Mouse (Mus musculus) neural tube, embryonic 14.5 days (tissue): ENCODE results near the gene Ebi3. TPM values are rescaled to one million over a fixed set of nuclear protein-coding genes. Genes with fewer than 3 reads are reported as not detected.
"Not testable (repeated sequence)": the region's sequence is repeated elsewhere in the genome, so short reads cannot be mapped to it uniquely, and the experiment has no call there.

Experiments
- ATAC-seq: fragments of 200-750 bp; cut with Nextera tagmentation; 2 replicates; pipeline ENCODE4 v1.8.0; 2017; ENCODE audit warnings: low read depth, mild to moderate bottlenecking, moderate TSS enrichment, moderate library complexity
- H3K27ac ChIP-seq: fragments of 300-500 bp; sonication (generic); 2 replicates; pipeline ENCODE4 v1.5.1; 2014; ENCODE audit warnings: low read depth, mild to moderate bottlenecking, control low read depth, low read length, moderate library complexity, mixed read lengths
- H3K27me3 ChIP-seq: fragments of 300-500 bp; sonication (generic); 2 replicates; pipeline ENCODE4 v1.6.1; 2014; ENCODE audit warnings: low read length; ENCODE audit not compliant: control insufficient read depth, insufficient read depth
- H3K36me3 ChIP-seq: fragments of 300-500 bp; sonication (generic); 2 replicates; pipeline ENCODE4 v1.6.1; 2014; ENCODE audit warnings: low read length, mixed read lengths; ENCODE audit not compliant: control insufficient read depth, insufficient read depth
- H3K4me1 ChIP-seq: fragments of 300-500 bp; sonication (generic); 2 replicates; pipeline ENCODE4 v1.6.1; 2014; ENCODE audit warnings: low read length; ENCODE audit not compliant: control insufficient read depth, insufficient read depth
- H3K4me2 ChIP-seq: fragments of 300-500 bp; sonication (generic); 2 replicates; pipeline ENCODE4 v1.6.1; 2014; ENCODE audit warnings: mild to moderate bottlenecking, low read depth, low read length, control low read depth
- H3K4me3 ChIP-seq: fragments of 300-500 bp; sonication (generic); 2 replicates; pipeline ENCODE4 v1.5.1; 2014; ENCODE audit warnings: low read depth, low read length, control low read depth, mixed read lengths
- H3K9ac ChIP-seq: fragments of 300-500 bp; sonication (generic); replicated peaks from 2 replicates; pipeline ENCODE4 v1.6.1; 2014; ENCODE audit warnings: low read depth, mild to moderate bottlenecking, control low read depth, low read length, mixed read lengths
- H3K9me3 ChIP-seq: fragments of 300-500 bp; sonication (generic); 2 replicates; pipeline ENCODE4 v1.6.1; 2016; ENCODE audit warnings: low read length; ENCODE audit not compliant: control insufficient read depth
- WGBS: fragments of 180-500 bp; shearing (Covaris S2); extraction: QIAGEN DNeasy Blood & Tissue Kit; methylation state at CpG from one replicate; pipeline ENCODE4 v1.1.7; 2014; 5-methylcytosine and 5-hydroxymethylcytosine counted together
- polyA plus RNA-seq: library from polyadenylated mRNA; unstranded; fragments of >200 nt; fragmentation: Nextera tagmentation; extraction: Ambion mirVana; gene quantifications from 2 replicates; pipeline ENCODE4 v1.2.1, GENCODE M21; 2014

Gene Ebi3
- 6.7 and 7.1 TPM in 2 replicates for polyA plus RNA-seq

DNA sequence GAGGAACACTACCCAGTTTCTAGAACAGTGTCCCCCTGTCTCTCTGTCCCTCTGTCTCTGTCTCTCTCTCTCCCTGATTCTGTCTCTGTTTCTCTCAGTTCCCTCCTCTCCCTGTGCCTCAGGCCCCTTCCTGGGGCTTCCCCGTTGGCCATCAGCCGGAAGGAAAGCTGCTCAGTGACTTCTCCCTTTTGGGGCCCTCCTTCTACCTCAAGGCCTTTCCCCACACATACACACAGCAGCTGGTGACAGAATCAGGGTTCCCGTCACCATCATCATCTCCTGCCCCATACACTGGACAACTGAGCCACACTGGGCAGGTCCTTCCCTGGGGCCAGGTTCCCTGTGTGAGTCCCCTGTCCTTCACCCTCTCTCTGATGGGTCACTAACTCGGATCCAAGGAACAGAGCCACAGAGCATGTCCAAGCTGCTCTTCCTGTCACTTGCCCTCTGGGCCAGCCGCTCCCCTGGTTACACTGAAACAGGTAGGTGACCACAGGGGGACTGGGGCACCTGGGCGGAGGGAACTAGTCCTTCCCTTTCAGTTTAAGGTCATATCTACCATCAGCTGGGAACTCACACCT is at the start of gene Ebi3:
Gene Ebi3 (plus strand): TSS at position 194 of the 581 bp plus-strand sequence.
- Histone ChIP-seq H3K9ac (no peak within 1 kb of the TSS), H3K4me1 (0 out of 2 replicates have a peak, but pooled peaks cover 3% of the 10 kb centered on the region), H3K9me3 (no peaks in the 10 kb centered on the region), H3K4me3 (no peak within 1 kb of the TSS), H3K27me3 (no peaks in the 10 kb centered on the region), H3K27ac (no peak within 1 kb of the TSS), H3K4me2 (no peak within 1 kb of the TSS), H3K36me3 (no peaks in the 10 kb centered on the region)
- 84% methylated on average over 6 of the region's 6 CpGs for WGBS
- ATAC-seq, result no peak

DNA sequence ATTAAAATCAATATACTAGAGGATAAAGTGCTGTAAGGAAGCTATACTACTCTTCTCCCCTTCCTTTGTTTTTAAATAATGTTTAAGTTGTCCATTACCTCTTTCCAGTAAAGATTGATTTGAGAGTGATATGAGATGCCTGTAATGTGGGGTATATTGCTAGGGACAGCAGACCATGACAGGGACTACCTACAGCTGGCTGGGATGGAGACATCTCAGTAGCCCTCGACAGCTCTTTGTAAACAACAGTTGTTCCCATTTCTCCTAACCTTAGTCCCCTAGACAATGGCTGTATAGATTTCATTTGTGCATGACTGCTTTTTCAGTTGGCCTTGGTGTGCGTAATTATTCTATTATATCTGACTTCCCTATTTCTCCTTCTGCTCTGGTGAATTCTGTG is 49.4 kb upstream of the Ebi3 start:
- Histone ChIP-seq H3K36me3 (peaks cover 3% of the 10 kb centered on the region; the same call in 1 of the 2 replicates), H3K4me2 (no peak overlapping the region), H3K27me3 (no peaks in the 10 kb centered on the region), H3K27ac (no peak overlapping the region), H3K4me3 (no peak overlapping the region), H3K4me1 (no peaks in the 10 kb centered on the region), H3K9me3 (0 out of 2 replicates have a peak, but pooled peaks cover 4% of the 10 kb centered on the region), H3K9ac (no peak overlapping the region)
- ATAC-seq, result no peak
- 58% methylated on average over 2 of the region's 2 CpGs for whole genome bisulfite sequencing

DNA sequence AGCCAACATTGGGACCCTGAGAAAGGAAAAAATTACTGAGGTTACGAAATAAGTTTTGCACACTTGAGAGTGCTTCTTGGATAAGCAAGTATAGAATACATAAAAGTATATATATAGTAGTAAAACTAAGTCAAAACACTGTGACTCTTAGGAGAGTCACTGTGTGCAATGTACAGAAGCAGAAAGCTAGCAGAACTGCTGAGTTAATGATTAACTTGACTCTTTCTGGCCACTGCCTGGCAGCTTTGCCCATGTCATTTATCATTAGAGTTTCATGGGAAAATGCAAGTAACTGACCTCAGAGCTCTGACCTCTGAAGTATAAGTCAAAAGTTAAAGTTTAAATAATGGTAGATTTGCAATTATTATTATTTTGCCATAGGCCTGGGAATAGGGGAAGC is 48.8 kb upstream of the Ebi3 start:
- Histone ChIP-seq H3K4me2 (no peak overlapping the region), H3K27me3 (no peaks in the 10 kb centered on the region), H3K36me3 (no peaks in the 10 kb centered on the region), H3K4me3 (no peak overlapping the region), H3K9ac (no peak overlapping the region), H3K9me3 (no peaks in the 10 kb centered on the region), H3K27ac (no peak overlapping the region), H3K4me1 (no peaks in the 10 kb centered on the region)
- no peak for ATAC-seq
- WGBS, result 98% methylated on average over 1 of the region's 1 CpGs

- H3K4me3 ChIP-seq, result no peak overlapping the region
- WGBS, result 80% methylated on average over 6 of the region's 6 CpGs
- H3K4me2 ChIP-seq, result no peak overlapping the region
- no peaks in the 10 kb centered on the region for H3K27me3 ChIP-seq
- no peak overlapping the region for H3K9ac ChIP-seq
- no peak overlapping the region for H3K27ac ChIP-seq
- H3K4me1 ChIP-seq, result no peaks in the 10 kb centered on the region
- no peak for ATAC-seq
- no peaks in the 10 kb centered on the region for H3K36me3 ChIP-seq
- H3K9me3 ChIP-seq, result no peaks in the 10 kb centered on the region
Observed at GRCm38 (mm10) chr17:55904131-55904530, 48.3 kb upstream of the Ebi3 start.

- no peak overlapping the region for H3K4me3 ChIP-seq
- H3K27me3 ChIP-seq, result no peaks in the 10 kb centered on the region
- no peak overlapping the region for H3K4me2 ChIP-seq
- H3K36me3 ChIP-seq, result no peaks in the 10 kb centered on the region
- no peak overlapping the region for H3K27ac ChIP-seq
- H3K4me1 ChIP-seq, result no peaks in the 10 kb centered on the region
- ATAC-seq, result no peak
- no peak overlapping the region for H3K9ac ChIP-seq
- H3K9me3 ChIP-seq, result no peaks in the 10 kb centered on the region
Observed at GRCm38 (mm10) chr17:55906669-55907068, 45.8 kb upstream of the Ebi3 start.

DNA sequence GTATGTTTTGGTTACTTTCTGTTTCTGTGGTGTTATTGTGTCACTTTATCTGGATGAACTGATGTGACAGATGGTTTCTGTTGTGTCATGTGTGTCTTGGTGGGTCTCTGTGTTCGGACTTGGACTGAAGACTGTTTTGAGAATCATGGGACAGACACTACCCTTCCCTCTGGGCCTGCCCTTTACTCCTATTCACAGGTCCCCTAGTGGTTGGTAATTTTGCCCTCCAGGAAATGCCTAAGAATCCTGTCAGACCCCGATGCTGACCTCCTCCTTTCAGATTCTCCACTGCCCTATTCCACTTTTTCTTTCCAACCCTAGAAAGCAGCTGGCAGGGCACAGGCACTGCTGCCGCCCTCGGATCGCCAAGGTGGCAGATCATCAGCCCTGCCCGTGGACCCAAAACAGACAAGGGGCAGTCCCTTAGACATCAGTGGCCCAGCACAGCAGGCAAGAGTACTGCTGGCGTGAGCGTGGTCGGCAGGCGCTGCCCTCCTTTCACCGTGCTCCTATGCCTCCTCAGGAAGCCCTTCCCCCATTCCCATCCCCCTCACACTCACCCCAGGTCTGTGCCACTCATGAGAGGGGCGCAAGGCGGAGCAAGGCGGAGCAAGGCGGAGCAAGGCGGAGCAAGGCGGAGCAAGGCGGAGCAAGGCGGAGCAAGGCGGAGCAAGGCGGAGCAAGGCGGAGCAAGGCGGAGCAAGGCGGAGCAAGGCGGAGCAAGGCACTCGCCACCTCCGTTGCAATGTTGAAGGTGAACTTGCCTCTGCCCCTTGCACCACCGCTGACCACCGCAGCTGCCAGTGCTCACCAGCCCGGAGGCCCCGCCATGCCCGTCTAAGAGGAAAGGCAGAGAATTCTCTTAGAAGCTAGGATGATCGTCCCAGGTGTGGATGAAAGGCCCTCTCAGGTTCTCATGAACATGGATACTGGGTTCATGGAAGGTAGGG is 20.6 kb upstream of the Ebi3 start:
- Histone ChIP-seq H3K9me3 (no peaks in the 10 kb centered on the region), H3K4me3 (peak overlapping the region; percentile 50), H3K36me3 (no peaks in the 10 kb centered on the region), H3K4me1 (no peaks in the 10 kb centered on the region), H3K9ac (peak overlapping the region; percentile 65), H3K27me3 (no peaks in the 10 kb centered on the region), H3K27ac (peak overlapping the region; percentile 80), H3K4me2 (peak overlapping the region; percentile 58)
- ATAC-seq, result peak; percentile 97
- 2% methylated on average over 33 of the region's 33 CpGs for WGBS

DNA sequence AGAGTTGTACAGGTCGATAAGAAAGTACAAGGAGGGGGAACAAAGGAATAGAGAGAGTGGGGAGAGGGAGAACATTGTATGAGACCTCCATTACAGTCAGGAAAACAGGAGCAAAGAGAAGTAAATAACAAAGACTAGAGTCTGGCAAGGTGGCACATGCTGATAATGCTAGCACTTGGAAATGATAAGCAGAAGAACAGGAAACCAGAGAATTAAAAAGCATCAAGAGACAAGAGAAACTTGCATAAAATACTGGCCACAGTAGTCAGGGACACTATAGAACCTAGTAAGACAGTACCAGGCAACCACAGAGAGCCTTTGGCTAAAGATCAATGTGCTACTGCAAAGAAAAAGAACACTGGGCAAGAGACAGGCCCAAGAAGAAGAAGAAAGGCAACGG is 19.8 kb upstream of the Ebi3 start:
- Histone ChIP-seq H3K27me3 (no peaks in the 10 kb centered on the region), H3K36me3 (no peaks in the 10 kb centered on the region), H3K4me3 (peak overlapping the region; percentile 50), H3K4me2 (peak overlapping the region; percentile 58; the same call in 1 of the 2 replicates), H3K9me3 (no peaks in the 10 kb centered on the region), H3K4me1 (no peaks in the 10 kb centered on the region), H3K27ac (no peak overlapping the region), H3K9ac (peak overlapping the region; percentile 41; the same call in 1 of the 2 replicates)
- ATAC-seq, result no peak; the same call in 1 of the 2 replicates
- 80% methylated on average over 2 of the region's 2 CpGs for WGBS

GRCm38 (mm10) chr17:55933191-55933590 is 19.2 kb upstream of the Ebi3 start:
- WGBS, result 95% methylated on average over 15 of the region's 15 CpGs
- Histone ChIP-seq H3K4me3 (no peak overlapping the region), H3K4me2 (no peak overlapping the region), H3K27me3 (no peaks in the 10 kb centered on the region), H3K36me3 (no peaks in the 10 kb centered on the region), H3K4me1 (no peaks in the 10 kb centered on the region), H3K9ac (no peak overlapping the region), H3K27ac (no peak overlapping the region), H3K9me3 (no peaks in the 10 kb centered on the region; the same call in 1 of the 2 replicates)
- ATAC-seq, result no peak

- 38% methylated on average over 10 of the region's 10 CpGs for WGBS
- H3K9me3 ChIP-seq, H3K9ac ChIP-seq, H3K36me3 ChIP-seq, H3K27me3 ChIP-seq, ATAC-seq, H3K4me1 ChIP-seq: not testable (repeated sequence)
- Histone ChIP-seq H3K4me2 (peak overlapping the region; percentile 71), H3K27ac (peak overlapping the region; percentile 84; the same call in 1 of the 2 replicates), H3K4me3 (peak overlapping the region; percentile 38)
Observed at GRCm38 (mm10) chr17:55944387-55944865, 8.0 kb upstream of the Ebi3 start.
